Mouse (Mus musculus) thymus, adult 2 months (tissue): ENCODE data around the gene Shb. TPM values are rescaled to one million over a fixed set of nuclear protein-coding genes. Genes with fewer than 3 reads are reported as not detected.

Source experiments
- DNase-seq: peaks from one replicate; pipeline ENCODE4 v3.0.0; 2021
- H3K27ac ChIP-seq: fragments of 200-500 bp; 2 replicates; pipeline ENCODE4 v1.5.1; 2012; ENCODE audit warnings: low read length, control low read depth; ENCODE audit not compliant: control insufficient read depth, insufficient read depth
- H3K27me3 ChIP-seq: fragments of 200-500 bp; 2 replicates; pipeline ENCODE4 v1.6.1; 2012; ENCODE audit warnings: mild to moderate bottlenecking, low read length, moderate library complexity, mixed read lengths; ENCODE audit not compliant: control insufficient read depth, insufficient read depth
- H3K36me3 ChIP-seq: fragments of 200-500 bp; 2 replicates; pipeline ENCODE4 v1.6.1; 2012; ENCODE audit warnings: mild to moderate bottlenecking, low read length, moderate library complexity; ENCODE audit not compliant: control insufficient read depth, insufficient read depth
- H3K4me1 ChIP-seq: fragments of 200-500 bp; replicated peaks from 2 replicates; pipeline ENCODE4 v1.6.1; 2012; ENCODE audit warnings: low read length; ENCODE audit not compliant: control insufficient read depth, insufficient read depth
- H3K4me3 ChIP-seq: fragments of 200-500 bp; 2 replicates; pipeline ENCODE4 v1.5.1; 2012; ENCODE audit warnings: mild to moderate bottlenecking, low read length, control low read depth, moderate library complexity; ENCODE audit not compliant: control insufficient read depth, insufficient read depth
- CTCF ChIP-seq: fragments of 200-500 bp; IDR thresholded peaks from 2 replicates; pipeline ENCODE4 v1.5.1; 2012; ENCODE audit warnings: mild to moderate bottlenecking, control low read depth, low read length, moderate library complexity, borderline replicate concordance; ENCODE audit not compliant: control insufficient read depth, poor library complexity, insufficient read depth; ENCODE audit errors: extremely low read depth
- POLR2A ChIP-seq: fragments of 200-500 bp; IDR thresholded peaks from 2 replicates; pipeline ENCODE4 v1.6.1; 2012; ENCODE audit warnings: mild to moderate bottlenecking, low read length, control low read depth, moderate library complexity; ENCODE audit not compliant: control insufficient read depth, poor library complexity, insufficient read depth; ENCODE audit errors: extremely low read depth
- WGBS: fragments of 180-500 bp; shearing (Covaris S2); methylation state at CpG from one replicate; pipeline ENCODE4 v1.1.7; 2018; 5-methylcytosine and 5-hydroxymethylcytosine counted together
- polyA plus RNA-seq: library from polyadenylated mRNA; depleted of rRNA; stranded (reverse); fragments of >200 nt; gene quantifications from 2 replicates; pipeline ENCODE4 v1.2.3, GENCODE M21; 2012

Gene Shb
- polyA plus RNA-seq, 1 experiment = 14.5 TPM

- no peak for TF ChIP-seq POLR2A
- H3K4me3 ChIP-seq = no peak overlapping the region
- H3K4me1 ChIP-seq = no peaks in the 10 kb centered on the region
- DNase-seq = no peak
- H3K27ac ChIP-seq = no peak overlapping the region
- no peaks in the 10 kb centered on the region for H3K27me3 ChIP-seq
- H3K36me3 ChIP-seq = no peaks in the 10 kb centered on the region
- WGBS = 77% methylated on average over 11 of the region's 11 CpGs
Observed at GRCm38 (mm10) chr4:45421519-45422260, 110.6 kb downstream of the Shb start.

GRCm38 (mm10) chr4:45420733-45421132 is 111.5 kb downstream of the Shb start:
- WGBS = 72% methylated on average over 3 of the region's 3 CpGs
- no peak overlapping the region for H3K27ac ChIP-seq
- no peaks in the 10 kb centered on the region for H3K36me3 ChIP-seq
- no peak for DNase-seq
- H3K27me3 ChIP-seq = no peaks in the 10 kb centered on the region
- H3K4me3 ChIP-seq = no peak overlapping the region
- TF ChIP-seq CTCF = no peak
- no peak for TF ChIP-seq POLR2A
- H3K4me1 ChIP-seq = no peaks in the 10 kb centered on the region

GRCm38 (mm10) chr4:45419051-45419450 is 113.2 kb downstream of the Shb start:
- Histone ChIP-seq H3K4me3 (no peak overlapping the region), H3K27me3 (no peaks in the 10 kb centered on the region), H3K36me3 (no peaks in the 10 kb centered on the region), H3K27ac (no peak overlapping the region), H3K4me1 (no peaks in the 10 kb centered on the region)
- no peak for TF ChIP-seq POLR2A
- no peak for TF ChIP-seq CTCF
- no peak for DNase-seq
- WGBS = 96% methylated on average over 4 of the region's 4 CpGs

GRCm38 (mm10) chr4:45418229-45418950 is 113.9 kb downstream of the Shb start:
- Histone ChIP-seq H3K36me3 (no peaks in the 10 kb centered on the region), H3K27me3 (no peaks in the 10 kb centered on the region), H3K4me1 (no peaks in the 10 kb centered on the region), H3K4me3 (no peak overlapping the region), H3K27ac (peak overlapping the region; percentile 58; the same call in 1 of the 2 replicates)
- peak; percentile 74 for DNase-seq
- TF ChIP-seq POLR2A (no peak), CTCF (peak; percentile 53; the same call in 1 of the 2 replicates)
- 50% methylated on average over 11 of the region's 11 CpGs for WGBS

- Histone ChIP-seq H3K36me3 (no peaks in the 10 kb centered on the region), H3K4me3 (no peak overlapping the region), H3K4me1 (no peaks in the 10 kb centered on the region), H3K27me3 (no peaks in the 10 kb centered on the region), H3K27ac (no peak overlapping the region)
- DNase-seq = no peak
- WGBS = 91% methylated on average over 7 of the region's 7 CpGs
- no peak for TF ChIP-seq POLR2A
- no peak for TF ChIP-seq CTCF
Observed at GRCm38 (mm10) chr4:45416314-45416713, 116.0 kb downstream of the Shb start.

DNA sequence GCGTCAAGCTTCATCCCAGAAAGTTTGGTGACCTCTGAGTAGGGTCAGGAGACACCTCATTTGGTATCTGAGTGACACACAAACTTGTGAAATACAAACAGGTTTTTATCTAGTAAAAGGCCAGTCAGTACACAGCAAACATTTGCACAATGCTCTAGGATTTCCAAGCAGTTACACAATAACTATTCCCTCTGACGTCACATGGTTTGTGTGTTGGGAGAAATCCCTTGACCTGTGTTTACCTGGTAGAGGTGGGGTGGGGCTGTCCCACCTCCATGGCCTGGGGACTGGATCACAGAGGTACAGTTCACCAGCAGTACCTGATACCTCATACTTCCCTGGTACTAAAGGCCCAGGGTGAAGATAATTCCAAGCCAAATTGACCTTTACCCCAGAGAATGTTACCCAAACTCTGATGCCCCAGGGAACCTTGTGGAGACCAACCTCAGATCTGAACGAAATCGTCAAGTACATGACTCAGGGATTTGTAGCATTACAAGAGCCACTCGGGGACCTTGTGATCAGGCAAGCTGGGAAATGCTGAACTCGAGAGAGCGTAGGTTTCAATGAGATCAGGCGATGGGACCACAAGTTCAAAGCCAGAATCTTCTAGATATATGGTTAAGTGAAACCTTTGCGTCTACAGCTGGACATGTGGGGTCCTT is 118.5 kb downstream of the Shb start:
- DNase-seq = no peak
- 83% methylated on average over 9 of the region's 9 CpGs for WGBS
- Histone ChIP-seq H3K27me3 (no peaks in the 10 kb centered on the region), H3K36me3 (no peaks in the 10 kb centered on the region), H3K27ac (no peak overlapping the region), H3K4me3 (no peak overlapping the region), H3K4me1 (no peaks in the 10 kb centered on the region)
- TF ChIP-seq POLR2A (no peak), CTCF (no peak)
